Mouse (Mus musculus) spleen, embryonic (tissue): ENCODE data around the gene Spp1.
"Not testable (repeated sequence)": the region's sequence is repeated elsewhere in the genome, so short reads cannot be mapped to it uniquely, and the experiment has no call there.

ENCODE experiments used
- CTCF ChIA-PET: fragments of 350-600 bp; sonication (Branson Sonifier 250); formaldehyde crosslinking; loops from one replicate; lab custom pipeline; 2022; lab: Charles Lee

The Spp1 gene

DNA sequence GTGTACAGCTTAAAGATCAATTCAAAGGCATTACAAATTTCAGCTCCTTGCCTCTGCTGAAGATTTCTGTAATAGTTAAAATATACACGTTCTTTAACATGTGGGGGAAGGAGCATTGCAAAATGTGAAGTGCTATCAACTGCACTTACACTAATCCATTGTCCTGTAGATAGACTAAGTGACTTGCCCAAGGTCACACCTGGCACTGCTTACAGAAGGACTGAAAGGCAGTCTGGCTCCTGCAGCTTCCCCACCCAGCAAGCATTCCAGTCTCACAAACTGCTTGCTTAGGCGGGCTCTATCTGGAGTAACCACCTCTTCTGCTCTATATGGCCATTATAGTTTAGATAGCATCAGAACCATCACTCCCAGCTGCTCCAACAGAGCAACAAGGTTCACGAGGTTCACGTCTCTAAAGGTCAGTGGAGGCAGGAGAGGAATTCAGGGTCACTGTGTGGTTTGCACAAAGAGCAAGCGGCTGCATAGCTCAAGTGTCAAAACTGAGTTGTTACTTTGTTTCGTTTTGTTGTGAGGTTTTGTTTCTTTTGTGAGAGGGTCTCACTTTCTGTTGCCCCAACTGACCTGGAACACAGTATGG is 851 bp upstream of the Spp1 start:
- CTCF ChIA-PET: no interaction called here

DNA sequence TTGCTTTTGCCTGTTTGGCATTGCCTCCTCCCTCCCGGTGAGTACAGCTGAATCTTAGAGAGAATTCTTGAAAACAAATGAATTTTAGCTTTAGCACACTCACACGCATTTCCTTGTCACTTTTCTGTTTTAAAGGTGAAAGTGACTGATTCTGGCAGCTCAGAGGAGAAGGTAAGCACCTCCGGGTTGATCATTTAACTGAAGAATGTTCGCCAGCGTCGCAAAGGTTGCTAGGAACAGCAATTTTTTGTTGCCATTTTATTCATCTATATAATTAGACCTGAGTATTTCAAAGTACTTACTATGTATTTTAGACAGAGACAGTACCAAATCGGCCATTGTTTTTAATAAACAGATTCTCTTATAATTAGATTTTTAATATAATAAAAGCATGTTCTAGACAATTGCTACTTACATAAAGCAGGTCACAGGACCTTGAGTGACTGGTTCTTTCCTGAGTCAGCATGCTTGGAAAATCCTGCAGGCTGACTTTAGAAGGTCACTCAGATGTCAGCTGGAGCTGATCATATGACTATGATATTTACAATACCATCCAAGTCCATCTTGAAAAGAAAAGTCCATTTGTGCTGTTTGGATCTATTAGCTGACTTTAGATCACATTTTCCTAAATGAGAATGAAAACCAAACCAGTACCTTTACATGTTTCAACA is 1.6 kb downstream of the Spp1 start:
- CTCF ChIA-PET: no interaction called here

DNA sequence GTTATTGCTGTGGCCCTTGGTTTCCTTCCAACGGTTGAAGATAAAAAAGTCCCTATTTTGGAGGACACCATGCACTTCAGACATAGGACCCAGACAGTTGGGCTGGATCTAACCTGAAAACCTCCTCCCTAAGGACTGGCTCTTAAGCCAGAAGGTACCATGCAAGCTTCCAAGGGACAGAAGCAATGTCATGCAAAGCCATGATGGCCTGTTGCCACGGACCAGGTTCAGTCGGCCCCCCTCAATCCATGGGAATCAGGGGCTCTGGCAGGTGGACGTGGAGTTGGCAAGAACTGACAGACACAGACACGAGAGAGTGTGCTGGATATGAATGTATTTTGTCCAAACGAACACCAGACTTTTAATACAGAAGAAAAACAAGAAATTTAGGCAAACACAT is 7.5 kb downstream of the Spp1 start:
- CTCF ChIA-PET: no interaction called here

DNA sequence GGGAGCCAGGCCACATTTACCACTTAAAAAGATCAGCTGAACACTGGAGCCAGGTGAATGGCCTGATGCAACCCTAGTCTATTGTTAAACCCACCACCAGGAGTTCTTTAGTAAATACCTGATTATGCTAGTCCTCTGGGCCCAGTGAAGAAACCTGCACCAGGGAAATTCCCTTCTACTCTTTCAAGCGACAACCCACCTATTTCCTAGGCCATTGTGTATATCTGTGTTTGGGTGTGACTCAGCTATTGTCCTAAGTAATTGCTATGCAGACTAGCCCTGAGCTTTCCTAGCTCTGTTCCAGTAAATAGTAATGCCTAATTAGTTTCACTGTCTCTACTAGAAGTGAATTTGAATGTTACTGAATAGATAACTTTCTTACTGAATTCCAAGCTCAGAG is 7.9 kb downstream of the Spp1 start:
- CTCF ChIA-PET: no interaction called here

DNA sequence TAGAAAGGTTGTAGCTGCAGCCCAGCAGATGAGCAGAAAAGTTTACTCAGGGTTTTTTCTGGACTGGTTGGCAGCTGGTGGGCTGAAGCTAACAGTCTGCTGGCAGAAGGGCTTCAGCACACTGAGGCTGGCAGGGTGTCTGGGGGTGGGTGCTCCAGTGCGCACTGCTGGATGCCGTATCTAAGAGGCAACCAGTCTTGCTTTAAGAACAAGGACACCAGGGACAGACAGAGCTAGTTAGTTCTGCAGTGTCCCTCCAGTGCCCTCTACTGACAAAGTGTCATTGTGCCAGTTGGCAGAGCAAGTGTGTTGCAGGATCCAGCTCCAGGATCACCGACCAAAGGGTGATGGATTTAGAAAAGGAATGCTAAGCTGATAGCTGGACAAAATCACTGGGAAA is 11.2 kb downstream of the Spp1 start:
- CTCF ChIA-PET: no interaction called here

DNA sequence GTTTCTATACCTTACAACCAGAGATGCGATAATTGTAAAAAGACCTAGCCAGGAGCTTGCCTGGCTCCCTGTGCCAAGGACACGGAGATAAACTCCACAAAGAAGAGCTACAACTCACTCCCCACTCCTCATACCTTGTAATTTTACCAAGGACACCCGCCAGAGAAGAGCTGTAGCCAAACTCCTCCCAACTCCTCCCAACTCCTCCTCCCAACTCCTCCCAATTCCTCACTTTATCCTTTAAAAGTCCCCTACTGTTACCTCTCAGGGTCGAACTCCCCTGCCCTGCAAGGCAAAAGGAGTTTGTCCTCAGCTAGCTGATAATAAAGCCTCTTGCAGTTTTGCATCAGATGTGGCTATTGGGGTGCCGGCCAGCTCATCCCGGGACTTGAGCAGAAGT is 13.4 kb downstream of the Spp1 start:
- CTCF ChIA-PET: not testable (repeated sequence)

DNA sequence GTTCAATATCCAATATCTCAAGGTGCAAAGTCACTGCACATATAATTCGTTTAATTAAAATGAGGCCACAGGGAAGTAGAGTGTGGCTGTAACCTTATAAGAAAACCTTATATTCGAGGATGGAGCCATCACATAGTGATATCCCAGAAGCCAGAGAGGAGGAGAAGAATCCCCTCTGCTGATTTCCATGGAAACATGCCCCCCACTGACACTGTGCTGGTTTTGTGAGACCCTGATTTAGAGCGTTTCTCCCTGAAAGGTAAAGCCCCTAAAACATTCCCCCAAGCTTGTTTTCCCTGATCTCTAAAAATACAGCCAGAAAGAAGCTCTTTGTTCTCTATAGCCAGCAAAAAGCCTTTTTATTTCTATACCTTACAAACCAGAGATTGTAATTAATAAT is 14.6 kb downstream of the Spp1 start:
- CTCF ChIA-PET: interaction anchor here (0.6 kb wide), 1 partner anchor 12 kb away, joined by 4 read pairs; no protein-coding TSS in a partner anchor

DNA sequence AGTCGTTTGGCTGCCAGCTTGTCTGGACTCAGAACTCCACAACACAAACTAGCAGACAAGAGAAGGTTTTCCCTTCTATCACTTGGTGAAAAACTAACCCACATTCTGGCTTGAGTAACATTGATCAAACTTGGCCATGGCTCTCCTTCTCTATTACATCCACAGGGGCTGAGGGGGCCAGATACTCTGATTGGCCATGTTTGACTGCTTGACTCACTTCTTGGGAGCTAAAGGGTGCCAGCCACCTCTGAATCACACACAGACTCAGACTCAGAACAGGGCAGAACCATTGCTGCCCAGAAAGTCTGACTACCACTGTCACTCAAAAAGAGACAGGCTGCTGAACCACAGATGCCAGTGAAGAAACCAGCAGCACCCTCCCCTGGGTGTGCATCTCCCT is 18.2 kb downstream of the Spp1 start:
- CTCF ChIA-PET: no interaction called here

DNA sequence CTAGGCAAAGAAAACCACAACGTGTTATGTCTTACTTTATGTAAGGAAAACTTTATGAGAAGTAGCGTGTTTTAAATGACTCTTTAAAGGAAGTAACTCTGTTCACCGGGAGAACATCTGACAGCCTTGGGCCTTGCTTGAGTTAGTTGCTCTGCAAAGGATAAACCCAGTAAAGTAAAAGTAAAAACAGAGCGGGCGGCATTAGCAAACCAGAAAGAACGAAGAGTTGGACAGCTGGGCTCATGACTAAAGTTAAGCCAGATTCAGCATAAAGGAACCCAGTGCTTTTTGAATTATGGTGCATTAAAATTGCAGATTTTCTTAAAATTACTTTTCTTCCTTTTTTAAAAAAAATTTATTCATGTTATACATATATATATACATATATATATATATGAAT is 19.6 kb downstream of the Spp1 start:
- CTCF ChIA-PET: no interaction called here

DNA sequence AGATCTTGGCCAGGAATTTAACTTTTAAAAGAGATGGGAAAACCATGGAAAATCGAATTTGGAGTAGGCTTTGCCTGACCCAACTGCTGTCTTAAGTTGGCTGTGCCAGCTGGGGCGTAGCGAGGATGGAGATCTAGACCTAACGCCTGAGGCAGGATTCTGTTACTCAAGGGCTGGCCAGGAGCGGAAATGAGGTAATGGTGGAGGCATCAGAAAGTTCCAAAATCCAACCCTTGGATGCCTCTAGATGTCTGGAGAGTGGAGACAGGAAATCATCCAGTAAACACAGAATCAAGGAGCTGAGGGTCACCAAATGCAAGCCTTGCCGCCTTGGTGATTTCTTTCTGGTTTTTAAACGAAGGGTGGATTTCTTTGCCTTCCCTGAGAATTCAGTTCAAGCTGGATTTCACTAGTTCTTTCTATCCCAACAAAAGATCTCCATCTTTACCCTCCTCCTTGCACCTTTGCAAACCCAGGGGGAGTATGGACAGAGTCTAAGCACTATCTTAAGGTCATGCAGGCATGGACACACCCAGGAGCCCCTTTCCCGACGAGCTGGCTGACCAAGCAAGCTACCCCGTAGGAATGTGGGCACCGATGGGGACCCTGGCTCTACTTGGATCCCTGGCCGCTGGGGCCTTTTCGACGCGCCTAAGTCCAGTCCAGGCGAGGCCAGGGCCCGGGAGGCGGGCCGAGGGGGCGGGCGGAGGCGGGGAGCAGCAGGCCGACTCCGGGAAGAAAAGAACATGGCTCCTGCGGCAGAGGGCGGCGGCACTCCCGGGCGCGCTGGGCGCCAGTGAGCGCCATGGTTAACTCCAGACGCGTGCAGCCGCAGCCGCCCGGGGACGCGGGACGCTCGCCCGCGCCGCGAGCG is 24.2 kb downstream of the Spp1 start, which contains the start of gene Pkd2:
TSS of gene Pkd2 (plus strand) at position 619 of the 874 bp plus-strand sequence.
- CTCF ChIA-PET: no interaction called here

DNA sequence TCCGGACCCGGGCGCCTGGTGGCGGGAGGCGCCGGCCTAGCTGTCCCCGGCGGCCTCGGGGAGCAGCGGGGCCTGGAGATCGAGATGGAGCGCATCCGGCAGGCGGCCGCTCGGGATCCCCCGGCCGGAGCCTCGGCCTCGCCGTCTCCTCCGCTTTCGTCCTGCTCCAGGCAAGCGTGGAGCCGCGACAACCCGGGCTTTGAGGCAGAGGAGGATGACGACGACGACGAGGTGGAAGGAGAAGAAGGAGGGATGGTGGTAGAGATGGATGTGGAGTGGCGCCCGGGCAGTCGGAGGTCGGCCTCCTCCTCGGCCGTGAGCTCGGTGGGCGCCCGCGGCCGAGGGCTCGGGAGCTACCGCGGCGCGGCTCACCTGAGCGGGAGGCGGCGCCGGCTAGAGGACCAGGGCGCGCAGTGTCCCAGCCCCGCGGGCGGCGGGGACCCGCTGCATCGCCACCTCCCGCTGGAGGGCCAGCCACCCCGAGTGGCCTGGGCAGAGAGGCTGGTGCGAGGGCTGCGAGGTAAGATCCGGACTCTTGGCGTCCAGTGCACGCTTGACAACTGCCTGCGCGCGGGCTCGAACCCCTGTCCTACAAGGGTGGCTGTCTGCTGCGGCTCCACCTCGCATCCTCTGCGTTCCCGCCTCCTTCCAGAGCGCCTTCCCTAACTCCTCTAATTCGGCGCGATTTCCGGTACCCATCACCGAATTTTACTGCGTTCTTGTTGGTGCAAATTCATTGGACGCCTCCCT is 25.0 kb downstream of the Spp1 start:
- CTCF ChIA-PET: no interaction called here

DNA sequence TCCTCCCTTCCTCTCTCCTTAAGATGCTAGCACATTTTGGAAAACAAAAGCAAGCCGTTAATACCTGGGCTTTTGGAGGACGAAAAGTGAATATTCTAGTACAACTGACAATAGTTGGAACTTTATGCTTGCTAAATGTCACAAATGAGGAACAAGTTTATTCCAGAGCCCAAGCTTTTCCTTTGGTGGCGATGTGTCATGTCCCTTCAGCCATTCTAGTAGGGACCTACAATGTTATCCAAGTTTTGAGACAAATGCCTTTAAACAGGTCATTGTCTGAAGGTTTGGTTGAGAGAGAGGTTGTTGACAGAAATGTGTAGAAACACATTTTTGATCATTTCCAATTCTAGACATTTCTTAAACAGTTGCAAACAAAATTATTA is 25.5 kb downstream of the Spp1 start:
- CTCF ChIA-PET: no interaction called here

DNA sequence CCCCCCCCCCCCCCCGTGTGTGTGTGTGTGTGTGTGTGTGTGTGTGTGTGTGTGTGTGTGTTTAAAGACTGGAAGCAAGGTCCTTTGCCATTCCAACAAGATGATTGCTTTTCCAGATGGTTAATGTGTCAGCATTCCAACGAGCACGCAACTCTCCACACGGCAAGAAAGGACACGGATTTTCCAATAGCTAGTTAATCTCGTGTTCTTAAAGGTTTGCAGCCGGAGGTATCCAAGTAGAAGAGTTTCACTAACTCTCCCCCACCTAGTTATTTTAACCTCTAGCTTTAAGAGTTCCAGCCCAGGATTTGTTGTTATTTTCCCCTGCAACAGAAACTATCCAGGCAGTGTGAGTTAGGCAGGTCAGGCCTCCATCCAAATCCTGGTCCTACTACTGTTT is 25.9 kb downstream of the Spp1 start:
- CTCF ChIA-PET: no interaction called here

DNA sequence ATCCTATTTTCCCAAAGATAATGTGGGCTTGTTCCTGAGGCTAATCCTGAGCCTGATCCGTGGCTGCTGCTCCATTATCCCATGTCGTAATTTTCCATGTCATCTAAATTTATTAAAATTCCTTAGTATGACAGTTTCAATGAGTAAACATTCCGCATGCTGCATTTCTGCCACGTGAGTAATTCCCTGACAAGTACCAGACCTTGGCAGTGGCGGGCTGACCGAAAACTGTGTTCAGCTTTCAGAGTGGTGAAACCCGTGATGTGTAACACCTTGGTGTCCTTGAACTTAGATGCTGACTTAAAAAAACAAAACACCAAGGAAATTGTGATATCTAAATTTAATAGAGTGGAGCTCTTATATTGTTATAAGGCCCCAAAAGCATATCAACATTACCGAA is 30.4 kb downstream of the Spp1 start:
- CTCF ChIA-PET: no interaction called here

DNA sequence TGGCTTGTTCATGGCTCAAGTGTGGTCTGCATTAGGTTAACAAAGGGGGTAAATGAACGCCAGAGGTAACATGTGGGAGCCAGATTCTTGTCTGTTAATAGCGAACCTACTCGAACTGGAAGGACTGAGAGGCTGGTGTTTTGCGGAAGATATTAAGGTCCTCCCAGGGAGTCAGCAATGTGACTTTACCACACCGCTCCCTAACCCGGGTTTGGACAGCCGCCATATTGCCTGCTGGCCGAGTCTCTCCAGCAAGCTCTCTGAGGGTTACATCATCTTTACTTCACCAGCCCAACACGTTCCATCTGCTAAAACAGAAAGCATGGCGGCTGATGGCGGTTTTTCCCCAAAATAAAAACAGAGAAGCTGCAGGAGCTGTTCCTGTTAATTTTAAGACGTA is 30.8 kb downstream of the Spp1 start:
- CTCF ChIA-PET: no interaction called here

DNA sequence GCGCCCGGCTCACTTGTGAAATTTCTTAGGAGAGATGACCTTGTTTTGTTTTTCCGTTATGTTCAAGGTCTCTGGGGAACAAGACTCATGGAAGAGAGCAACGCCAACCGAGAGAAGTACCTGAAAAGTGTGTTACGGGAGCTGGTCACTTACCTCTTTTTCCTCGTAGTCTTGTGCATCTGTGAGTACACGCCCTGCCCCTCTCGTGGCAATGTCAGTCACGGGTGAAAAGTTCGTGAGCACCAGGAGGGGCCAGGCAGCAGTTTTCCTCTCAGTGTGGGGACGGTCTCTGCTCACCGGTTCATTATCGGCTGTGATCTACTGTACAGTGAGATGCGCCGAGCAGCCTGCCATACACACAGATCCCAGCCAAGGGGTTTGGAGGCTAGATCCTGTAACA is 31.9 kb downstream of the Spp1 start:
- CTCF ChIA-PET: no interaction called here

DNA sequence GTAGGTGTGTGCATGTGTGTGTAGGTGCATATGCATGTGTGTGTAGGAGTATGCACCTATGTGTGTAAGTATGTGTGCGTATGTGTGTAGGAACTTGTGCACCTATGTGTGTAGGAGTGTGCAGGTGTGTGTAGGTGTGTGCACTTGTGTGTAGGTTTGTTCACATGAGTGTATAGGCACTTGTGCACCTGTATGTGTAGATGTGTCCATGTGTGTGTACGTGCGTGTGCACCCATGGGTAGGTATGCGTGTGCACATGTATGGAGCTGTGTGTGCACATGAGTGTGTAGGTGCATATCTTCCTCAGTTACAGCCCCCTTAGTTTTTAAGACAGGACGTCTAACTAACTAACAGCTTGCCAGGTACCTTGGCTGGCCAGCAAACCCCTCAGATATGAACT is 33.7 kb downstream of the Spp1 start:
- CTCF ChIA-PET: no interaction called here

DNA sequence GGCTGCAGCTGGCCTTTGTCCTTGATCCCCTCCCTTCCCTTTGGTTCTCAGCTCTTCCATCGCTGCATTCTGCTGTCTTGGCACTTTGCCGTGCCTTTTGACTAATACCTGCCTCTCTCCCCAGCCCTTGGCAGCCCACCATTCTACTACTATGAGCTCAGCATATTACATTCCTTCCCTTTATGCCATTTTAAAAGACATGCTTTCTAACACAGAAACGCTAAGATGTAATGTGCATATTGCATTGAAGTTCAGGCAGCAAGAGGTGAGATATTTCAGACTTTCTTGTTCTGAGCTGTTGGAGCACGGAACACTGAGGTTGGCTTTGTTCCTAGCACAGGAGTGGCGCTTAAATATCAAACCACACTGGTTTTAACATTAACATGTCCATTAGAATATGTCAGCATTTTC is 36.1 kb downstream of the Spp1 start:
- CTCF ChIA-PET: interaction anchor here (0.6 kb wide), 1 partner anchor 16 kb away, joined by 10 read pairs; no protein-coding TSS in a partner anchor

DNA sequence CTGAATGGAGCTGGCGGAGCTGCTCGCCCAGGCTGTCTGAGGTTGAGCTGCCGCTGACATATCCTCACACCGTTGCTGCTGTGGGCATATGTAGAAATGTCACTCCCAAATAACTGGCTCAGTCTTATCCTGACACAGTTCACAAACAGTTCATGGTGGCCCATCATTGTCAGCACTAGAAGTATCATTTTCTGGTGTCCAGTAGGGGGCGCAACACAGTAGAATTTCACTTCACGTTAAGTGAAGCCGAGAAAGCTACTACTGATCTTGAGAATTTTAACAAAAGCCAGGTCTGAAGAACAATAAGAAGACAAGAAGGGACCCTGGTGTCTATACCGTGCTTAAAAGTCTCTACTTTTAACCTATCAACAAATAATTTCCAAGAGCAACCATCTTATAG is 37.5 kb downstream of the Spp1 start:
- CTCF ChIA-PET: no interaction called here

DNA sequence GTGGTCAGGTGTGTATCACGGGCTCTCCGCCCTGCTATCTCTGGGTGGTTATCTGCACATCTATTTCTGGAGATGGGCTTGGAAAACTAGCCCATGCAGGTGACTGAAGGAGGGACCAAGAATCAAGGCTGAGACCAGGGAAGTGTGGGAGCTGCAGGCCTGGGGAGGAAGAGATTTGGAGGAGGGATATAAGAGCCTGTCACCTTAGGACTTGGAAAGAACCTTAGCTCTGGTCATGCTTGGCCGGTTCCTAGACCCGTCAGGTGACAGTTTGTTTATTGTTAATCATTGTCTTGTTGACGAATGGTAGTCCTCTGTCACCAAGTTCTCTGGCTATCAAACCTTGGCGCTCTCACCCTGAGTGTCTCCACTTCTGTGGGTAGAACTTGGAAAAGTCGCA is 45.4 kb downstream of the Spp1 start:
- CTCF ChIA-PET: interaction anchor here (0.5 kb wide), 1 partner anchor 425 kb away, joined by 10 read pairs; no protein-coding TSS in a partner anchor

DNA sequence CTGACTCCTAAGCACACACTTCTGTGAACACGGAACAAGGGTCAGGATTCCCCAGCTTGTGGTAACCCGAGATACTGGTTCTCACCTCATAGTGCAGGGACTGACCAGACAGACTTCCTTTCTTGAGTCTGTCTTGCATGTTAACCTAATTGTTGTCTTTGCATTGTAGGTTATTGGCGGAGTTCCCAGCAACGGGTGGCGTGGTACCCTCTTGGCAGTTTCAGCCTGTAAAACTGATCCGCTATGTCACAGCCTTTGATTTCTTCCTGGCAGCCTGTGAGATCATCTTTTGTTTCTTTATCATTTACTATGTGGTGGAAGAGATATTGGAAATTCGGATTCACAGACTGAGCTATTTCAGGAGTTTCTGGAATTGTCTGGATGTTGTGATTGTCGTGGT is 47.9 kb downstream of the Spp1 start:
- CTCF ChIA-PET: no interaction called here
